Mouse (Mus musculus) thymus, postnatal 10 days (tissue): Measurements from ENCODE around the gene Plxdc1.

Experiments
- DNase-seq, 2 experiments: peaks; one replicate each; pipeline ENCODE4 v3.0.0; 2021; ENCODE audit warnings: low spot score in 2 of 2

Gene Plxdc1

DNA sequence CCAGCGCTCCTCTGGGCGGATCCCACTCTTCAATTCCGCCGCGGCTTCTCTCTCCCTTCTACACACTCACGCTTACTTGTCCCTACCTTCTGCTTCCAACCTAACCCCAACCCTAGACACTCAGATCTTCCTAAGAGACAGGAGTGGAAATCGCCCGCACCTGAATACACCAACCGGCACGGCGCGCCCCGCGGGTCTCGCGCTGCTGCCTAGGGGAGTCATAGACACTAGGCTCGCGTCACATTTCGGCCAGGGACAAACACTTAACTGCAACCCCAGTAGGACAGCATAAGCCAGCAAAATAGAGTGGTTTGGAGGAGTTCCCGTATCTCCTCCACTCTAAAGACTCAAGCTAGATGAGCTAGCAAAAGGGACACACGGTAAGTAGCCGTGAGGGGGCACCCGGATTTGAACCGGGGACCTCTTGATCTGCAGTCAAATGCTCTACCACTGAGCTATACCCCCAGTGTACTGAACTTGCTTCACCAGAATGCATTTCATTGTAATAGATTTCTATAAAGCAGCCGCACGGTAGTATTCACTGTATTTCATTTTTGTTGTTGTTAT, 2.4 kb upstream of the Plxdc1 start:
- DNase-seq: peak; percentile 83 to 89

DNA sequence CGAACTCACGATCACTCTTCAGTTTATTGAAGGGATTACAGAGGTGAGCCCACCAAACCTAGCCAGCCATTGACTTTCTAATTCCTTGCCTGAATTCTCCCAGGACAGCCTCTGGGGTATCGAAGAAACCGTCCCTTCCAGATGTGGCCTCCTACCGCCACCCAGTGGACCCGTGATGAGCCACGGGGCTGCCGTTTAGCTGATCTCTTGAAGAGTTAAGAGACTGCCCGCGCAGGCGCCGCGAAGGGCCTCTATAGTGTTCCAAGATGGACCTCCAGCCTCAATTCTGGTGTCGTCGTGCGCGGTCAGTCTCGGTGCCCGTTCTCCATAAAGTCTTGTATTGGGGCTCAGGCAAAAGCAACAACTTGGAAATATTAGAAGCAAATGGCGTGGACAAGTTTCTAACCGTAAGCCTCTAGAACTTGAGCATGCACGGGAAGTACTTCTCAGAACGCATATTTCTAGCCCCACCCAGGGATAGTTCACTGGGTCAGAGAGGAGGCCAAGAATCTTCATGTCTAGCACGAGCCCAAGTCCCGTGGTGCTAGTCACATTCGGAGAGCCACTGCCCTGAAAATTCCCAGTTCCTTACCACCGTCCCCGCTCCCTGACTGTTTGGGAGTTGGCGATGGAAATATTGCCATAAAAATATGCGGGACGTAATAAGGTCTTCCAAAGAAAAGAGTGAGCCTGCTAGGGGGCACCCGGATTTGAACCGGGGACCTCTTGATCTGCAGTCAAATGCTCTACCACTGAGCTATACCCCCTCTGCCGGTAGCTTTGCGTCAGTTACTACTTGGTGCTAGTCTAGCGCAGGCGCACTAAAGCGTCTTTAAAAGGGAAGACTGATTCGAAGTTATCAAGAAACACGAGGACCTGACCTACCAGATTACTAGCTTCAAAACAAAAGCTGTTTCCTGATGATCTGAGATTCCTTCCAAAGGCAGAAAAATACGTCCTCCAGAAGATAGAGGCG, 1.6 kb upstream of the Plxdc1 start:
- DNase-seq: peak; percentile 89 to 96

DNA sequence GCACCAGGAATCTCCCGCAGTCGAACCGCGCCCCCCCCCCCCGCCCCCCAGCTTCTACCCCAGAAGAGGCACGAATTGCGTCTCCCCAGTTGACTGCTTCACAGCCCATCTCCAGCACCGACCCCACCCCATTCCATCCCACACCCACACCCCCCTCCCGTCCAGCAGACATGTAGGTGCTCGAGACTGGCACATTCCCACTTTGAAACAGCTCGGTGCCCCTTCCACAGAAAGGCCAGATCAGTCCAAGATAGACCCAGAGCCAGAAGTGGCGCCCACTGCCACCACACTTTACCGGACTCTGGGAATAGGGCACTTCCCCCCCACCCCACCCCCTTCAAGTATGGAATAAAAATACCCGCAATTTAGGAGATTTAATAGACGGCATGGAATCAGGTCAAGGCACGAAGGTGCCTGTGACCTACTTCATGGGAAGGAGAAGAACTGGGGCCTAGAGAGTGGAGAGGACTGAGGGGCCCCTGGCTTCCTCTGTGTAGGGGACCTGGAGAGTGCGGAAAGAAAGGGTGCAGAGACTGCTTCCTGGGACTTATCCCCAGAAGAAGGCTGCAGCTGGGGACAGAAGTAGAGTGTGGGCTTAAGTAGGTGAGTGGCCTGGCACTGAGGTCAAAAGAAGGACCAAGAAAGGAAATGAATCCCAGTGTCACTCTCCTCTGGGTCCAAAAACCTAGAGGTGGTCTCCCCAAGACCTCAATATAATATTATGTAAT, 658 bp upstream of the Plxdc1 start:
- DNase-seq: no peak

DNA sequence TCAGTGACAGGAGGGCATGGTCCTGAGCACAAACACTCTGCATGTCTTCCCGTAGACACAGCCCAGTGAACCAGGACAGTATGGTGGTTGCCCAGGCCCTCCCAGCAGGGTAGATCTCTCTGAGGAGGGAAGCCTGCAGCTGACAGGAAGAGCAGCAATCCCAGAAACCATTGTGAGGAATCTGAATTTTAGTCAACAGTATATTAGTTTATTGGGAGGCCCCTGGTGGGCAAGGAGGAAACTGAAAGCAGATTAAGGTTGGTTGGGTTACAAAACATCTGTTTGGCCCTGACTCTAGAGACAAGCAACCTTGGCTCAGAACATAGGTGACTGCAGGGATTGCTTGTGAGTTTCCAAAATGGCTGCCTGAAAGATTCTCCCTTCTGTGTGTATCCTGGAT, 2.3 kb downstream of the Plxdc1 start:
- DNase-seq: no peak

DNA sequence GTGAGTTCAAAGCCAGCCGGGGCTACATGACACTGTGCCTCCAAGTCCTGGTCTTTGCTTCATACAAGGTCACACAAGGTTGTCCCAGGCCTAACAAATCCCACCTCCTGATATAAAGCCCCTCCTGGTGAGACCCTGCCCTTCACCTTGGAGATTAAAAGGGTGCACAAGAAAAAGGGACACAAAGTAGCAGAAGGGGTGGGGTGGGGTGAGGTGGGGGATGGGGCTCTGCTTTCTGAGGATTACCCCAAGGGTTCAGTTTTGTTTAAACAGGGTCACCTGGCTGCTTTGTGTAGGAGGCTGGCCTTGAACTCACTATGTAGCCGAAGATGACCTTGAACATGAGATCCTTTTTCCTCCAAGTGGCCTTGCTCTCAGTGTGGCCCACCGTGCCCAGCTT, 2.7 kb downstream of the Plxdc1 start:
- DNase-seq: no peak

DNA sequence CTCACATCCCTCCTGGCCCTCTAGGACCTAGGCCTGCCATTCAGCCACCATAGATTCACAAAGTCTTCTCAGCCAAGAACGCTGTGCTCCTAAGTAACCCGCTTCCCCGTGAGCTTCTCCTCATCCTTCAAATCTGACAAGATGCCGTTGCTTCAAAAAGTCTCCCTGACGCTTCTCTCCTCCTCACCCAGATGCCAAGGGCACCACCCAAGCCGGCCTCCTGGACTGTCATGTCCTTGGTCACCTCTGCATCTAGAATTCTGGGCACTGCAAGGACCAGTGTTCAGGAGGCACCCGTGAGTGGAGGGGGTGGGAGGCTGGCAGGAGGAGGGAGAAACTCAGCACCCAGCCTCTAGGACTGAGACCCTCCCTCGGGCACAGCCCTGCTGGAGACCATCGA, 3.5 kb downstream of the Plxdc1 start:
- no peak for DNase-seq

DNA sequence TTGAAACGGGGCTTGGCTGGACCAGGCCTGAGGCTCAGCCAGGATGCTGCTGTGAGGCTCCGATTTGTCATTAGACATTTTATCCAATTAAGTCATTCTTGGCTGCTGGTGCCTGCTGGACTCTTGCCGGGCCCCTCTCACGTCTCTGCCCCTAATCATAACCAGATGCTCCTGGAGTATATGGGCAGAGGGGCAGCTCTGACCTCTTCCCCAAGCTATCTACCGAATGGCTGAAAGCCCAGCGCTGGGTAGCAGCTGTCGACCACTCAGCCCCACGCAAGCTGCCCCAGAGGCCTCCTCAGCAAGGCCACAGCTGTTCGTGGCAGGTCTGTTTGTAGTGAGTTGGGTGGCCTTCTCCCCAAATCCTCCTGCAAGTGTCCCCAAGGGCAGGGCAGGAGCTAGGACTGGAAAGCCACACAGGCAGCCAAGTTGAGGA, 5.7 kb downstream of the Plxdc1 start:
- DNase-seq: no peak

DNA sequence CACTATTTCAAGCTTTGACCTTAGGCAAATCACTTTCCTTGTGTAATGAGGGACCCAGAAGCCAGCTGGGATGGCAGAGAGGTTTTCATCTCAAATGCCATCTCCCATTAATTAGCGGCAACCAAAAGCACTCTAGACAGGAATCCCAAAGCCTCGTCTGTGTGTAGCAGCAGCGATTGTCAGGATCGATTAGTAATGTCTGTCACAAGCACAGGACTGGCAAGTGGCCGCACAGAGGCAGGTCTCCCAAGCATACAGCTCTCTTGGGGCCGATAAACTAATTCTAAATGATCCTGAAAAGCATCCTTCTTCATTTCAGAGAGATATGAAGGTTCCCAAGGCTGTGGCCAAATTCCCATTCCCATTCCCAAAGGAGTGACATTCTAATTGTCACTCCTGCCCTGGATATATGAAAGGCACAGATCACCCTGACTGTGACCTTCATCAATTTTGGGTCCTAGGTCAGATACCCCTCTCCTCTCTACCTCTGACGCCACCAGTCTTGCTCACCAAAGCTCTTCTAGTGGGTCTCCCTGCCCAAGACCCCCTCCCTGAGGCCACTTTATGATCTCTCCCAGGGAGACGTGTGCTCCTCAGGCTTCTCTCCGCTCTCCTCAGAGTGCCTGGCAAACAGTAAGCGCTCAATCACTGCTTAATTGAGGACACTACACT, 6.3 kb downstream of the Plxdc1 start:
- DNase-seq: no peak

DNA sequence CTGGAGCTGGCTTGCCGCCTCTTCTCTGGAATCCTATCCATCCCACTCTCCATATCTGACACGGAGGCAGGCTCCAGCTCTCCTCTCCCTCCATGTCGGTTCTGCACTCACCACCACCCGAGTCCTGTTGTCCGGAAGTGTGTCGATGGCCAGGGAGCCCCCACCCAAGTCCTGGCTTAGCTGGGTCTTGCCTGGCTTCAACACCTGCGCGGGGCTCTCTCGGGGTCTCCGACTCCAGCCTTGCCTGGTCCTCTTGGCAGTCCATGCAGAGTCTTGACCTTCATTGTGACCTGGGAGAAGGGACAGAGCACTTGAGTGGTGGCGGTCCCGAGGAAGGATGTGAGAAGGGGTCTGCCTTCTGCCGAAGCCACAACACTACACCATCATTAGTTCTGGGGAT, 7.9 kb downstream of the Plxdc1 start:
- DNase-seq: no peak

DNA sequence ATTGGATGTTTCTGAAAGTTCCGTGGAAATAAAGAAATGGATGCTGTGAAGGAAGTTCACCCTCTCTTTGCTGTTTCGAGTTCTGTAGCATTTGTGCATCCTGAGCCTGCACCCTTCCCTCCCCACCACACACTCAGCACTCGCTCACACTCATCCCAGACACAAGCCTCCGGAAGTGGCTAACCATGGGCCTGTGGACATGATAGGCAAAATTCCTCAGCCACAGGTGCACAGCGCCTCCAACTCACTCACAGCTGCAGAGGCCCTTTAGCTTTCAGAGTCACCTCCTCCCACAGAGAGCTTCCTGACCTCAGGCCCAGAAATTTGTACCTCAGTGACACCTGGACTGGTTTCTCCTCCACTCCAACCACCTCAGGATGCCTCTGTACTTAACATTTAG, 8.4 kb downstream of the Plxdc1 start:
- DNase-seq: peak; percentile 75 to 84

DNA sequence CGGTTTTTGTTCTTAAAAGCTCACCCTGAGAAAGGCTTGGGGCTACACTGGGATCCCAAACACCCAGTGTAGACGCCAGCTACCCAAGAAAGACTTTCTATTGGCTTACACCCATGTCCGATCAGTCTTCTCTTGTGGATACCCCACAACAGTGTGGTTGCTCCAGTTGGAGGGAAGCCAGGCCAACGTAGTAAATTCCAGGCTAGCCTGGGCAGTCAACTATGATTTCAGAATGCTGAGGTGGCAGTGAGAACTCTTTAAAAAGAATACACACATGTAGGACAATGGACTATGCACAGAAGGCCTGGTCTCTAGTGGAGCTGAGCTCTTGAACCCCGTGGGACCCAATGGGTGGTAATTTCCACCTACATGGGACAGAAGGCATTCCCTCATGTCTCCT, 11.5 kb downstream of the Plxdc1 start:
- no peak for DNase-seq

DNA sequence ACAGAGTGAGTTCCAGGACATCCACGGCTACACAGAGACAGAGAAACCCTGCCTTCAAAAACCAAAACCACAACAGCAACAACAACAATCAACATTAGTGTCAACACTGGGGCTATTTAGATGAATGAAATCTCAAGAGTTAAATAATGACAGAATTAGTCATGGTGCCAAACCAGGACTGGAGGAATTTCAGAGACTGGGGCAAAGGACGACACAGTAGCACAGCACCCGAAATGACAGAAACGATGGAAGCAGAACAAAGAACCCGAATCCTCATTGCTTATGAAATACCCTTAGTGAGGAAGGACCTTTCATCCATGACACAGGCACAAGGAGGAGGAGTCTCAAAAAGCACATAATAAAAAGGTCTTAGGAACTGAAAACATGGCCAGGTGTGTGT, 12.1 kb downstream of the Plxdc1 start:
- no peak for DNase-seq

DNA sequence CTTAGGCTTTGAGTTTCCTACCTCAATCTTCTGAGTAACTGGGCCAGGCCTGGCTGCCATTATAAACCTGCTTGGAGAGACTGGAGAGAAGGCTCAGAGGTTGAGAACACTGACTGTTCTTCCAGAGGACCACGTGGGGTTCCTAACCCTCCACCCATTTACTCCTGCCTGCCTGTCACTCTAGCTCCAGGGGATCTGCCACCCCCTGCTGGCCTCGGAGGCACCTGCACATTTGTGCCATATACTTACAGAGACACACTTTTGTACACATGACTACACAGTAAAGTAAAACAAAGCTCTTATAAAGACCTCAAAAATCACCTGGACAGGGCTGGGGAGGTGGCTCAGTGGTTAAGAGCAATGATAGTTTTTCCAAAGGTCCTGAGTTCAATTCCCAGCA, 13.8 kb downstream of the Plxdc1 start:
- no peak for DNase-seq

DNA sequence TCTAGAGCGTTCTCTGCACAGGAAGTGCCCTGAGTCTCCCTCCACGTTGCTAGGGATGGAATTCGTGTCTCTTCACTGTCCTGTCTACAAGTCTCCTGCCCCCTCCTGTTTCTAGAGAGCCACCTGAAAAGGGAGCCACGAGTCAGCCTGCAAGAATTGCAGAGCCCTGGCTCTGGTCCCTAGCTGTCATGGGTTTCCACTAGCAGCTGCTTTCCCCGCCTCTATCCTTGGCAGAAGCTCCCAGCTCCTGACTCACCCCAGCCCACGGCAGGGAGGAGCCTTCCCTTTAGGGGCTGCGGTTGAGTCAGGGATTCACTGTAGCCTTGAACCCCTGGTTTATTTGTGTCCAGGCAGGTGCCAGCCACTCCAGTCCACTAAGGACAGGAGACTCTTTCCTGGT, 15.0 kb downstream of the Plxdc1 start:
- no peak for DNase-seq

DNA sequence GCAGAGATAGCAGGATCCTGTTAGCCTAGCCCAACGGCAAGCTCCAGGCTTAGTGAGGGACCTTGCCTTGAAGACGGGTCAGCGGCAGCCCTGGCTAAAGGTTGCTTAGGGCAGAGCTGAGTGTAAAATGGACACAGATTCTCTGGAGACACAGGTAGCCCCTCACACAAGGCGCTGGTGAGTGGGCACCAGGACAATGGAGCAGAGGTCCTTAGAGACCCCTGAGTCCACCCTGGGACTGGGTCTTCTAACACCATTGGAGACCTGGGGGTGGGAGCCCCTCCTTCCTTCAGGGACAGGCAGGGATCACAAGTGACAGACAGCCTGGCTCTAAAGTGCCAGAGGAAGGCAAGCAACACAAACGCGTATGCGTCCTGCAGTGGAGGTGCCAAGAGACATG, 15.5 kb downstream of the Plxdc1 start:
- no peak for DNase-seq

DNA sequence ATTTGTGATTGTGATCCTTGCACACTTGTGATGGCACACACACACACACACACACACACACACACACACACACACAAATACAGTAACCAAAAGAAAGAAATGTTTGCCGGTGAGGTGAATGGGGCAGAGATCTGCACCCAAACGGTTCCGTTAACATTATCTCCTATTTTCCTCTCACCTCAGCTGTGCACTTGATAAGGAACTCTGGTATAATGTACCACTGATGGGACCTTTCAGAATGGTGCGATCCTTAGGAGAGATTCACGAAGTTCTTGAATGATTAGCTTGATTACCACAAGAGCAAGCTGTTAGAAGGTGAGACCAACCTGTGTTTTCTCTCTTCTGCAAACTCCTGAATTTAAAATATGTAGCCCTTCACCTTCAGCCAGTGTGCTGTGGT, 17.9 kb downstream of the Plxdc1 start:
- DNase-seq: no peak

DNA sequence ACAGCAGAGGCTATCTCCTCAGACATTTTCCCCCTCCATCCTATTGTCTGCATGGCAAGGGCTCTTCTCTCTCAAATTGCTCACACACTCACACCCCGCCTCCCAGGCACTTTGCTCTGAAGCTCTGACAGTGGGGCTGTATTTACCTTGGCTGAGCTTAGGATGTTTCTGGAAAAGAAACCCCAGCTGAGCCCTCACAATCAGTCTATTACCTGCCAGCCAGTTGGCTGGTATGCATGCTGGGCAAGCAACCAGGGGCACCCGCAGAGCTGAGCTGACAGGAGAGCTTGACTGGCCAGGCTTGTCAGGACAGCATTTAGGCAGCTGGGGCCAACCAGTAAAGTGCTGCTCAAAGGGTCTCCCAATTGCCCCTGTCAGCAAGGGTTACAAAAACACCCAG, 19.1 kb downstream of the Plxdc1 start:
- DNase-seq: no peak

DNA sequence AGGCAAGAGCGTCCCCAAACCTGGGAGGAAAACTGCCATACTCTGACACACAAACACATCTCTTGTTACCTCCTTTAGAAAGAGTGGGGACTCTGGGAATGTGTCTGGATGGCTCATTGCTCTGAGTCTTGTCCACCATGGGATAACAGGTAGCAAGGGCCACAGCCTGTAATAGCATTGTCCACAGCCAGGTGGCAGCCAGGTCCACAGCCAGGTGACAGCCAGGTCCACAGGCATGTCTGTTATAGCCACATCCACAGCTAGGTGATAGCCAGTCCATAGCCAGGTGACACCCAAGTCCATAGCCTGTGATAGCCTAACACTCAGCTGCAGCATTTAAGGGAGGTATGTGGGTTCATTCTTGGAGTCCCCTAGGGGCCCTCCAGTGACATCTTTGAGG, 25.3 kb downstream of the Plxdc1 start:
- DNase-seq: no peak

DNA sequence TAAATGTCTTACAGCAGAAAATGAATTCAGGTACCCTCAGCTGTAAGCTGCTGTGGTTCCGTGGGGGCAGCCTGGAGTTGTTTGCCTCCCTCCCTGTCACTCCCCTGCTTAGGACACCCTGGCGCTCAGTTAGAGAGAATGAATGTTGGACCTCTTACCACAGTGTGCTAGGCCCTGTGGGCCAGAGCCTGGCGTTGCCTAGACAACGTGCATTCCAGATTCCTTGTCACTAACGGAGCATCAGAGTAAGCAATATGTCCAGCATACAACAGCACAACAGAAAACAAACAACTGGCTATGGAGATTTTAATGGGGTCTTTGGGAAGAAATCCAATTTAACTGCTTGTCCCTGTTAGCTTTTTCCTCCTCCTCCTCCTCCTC, 27.0 kb downstream of the Plxdc1 start:
- no peak for DNase-seq

DNA sequence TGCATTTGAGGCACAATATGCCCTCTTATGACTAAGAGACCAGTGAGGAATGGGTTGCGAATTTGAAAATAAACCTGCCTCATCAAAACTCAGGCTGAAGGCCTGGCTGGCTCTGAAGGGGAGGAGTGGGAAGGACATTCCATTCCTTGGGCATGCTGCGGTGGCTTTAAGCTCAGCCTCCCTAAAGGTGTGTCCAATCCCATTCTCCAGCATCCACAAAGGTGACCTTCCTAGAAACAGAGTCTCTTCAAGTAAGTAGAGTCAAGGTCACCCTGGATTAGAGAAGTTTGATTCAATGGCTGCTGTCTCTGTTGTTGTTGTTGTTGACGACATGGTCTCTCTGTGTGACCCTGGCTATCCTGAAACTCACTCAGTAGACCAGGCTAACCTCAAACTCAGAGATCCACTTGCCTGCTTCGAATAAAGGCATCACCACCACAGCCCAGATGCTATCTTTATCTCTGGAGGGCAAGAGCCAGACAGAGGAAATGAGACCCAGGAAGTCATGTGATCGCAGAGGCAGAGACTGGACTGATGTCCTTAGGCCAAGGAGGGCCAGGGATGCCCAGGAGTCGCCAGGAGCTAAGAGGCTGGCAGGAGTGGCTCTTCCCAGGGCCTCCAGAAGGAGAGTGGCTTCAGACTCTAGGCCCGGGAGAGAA, 27.5 kb downstream of the Plxdc1 start:
- DNase-seq: no peak

DNA sequence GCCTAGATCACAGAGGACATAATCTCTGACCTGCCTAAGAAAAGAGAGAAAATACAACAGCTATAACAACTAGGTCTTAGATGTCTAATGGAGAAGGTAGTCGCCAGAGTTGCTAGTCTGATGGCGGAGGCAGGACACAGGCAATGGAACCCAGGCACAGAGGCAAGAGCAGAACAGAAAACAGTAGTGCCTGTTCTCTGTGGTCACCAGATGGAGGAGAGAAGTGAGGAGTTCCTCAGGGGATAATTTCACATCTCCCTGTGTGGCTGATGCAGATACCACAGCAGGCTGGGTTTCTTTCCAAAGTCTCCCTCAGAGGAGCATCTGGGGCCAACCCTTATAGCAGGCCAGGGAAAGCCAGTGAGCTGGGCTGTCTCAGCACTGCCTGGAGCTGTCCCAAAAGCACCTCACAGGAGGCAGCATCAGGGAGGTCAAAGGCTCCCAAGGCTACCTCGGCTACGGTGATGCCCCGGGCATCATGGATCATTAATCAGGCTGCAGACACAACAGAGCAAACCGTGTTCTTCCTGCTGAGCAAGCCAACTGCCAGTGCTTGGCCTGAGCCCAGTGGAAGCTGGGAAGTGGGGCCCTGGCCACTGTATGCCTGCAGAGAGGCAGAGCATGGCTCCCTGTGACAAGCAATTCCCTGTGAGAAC, 29.2 kb downstream of the Plxdc1 start:
- no peak for DNase-seq
